Mouse (Mus musculus) spleen, adult 2 months (tissue): ENCODE data around the gene Ppp1cb. TPM values are rescaled to one million over a fixed set of nuclear protein-coding genes. Genes with fewer than 3 reads are reported as not detected.
"Not testable (repeated sequence)": the region's sequence is repeated elsewhere in the genome, so short reads cannot be mapped to it uniquely, and the experiment has no call there.

Experiments
- DNase-seq, 2 experiments: peaks; one replicate each; pipeline versions ENCODE4 v3.0.0 to v3.0.0-alpha.2; 2012 to 2021; ENCODE audit warnings: low spot score in 2 of 2, low read depth in 1 of 2
- H3K27ac ChIP-seq: fragments of 200-500 bp; 2 replicates; pipeline ENCODE4 v1.5.1; 2012; ENCODE audit warnings: low read length, inconsistent platforms; ENCODE audit not compliant: insufficient read depth
- H3K27me3 ChIP-seq: fragments of 200-500 bp; 2 replicates; pipeline ENCODE4 v1.6.1; 2012; ENCODE audit warnings: mild to moderate bottlenecking, moderate library complexity, low read length, inconsistent platforms; ENCODE audit not compliant: control insufficient read depth, insufficient read depth
- H3K36me3 ChIP-seq: fragments of 200-500 bp; 2 replicates; pipeline ENCODE4 v1.6.1; 2012; ENCODE audit warnings: mild to moderate bottlenecking, low read length, inconsistent platforms; ENCODE audit not compliant: control insufficient read depth, insufficient read depth
- H3K4me1 ChIP-seq: fragments of 200-500 bp; 2 replicates; pipeline ENCODE4 v1.6.1; 2011; ENCODE audit warnings: inconsistent platforms; ENCODE audit not compliant: control insufficient read depth, insufficient read depth, insufficient read length
- H3K4me3 ChIP-seq: fragments of 200-500 bp; 2 replicates; pipeline ENCODE4 v1.5.1; 2011; ENCODE audit warnings: mild to moderate bottlenecking, inconsistent platforms; ENCODE audit not compliant: insufficient read depth, insufficient read length; ENCODE audit errors: extremely low read depth
- CTCF ChIP-seq: fragments of 200-500 bp; IDR thresholded peaks from 2 replicates; pipeline ENCODE4 v1.5.1; 2011; ENCODE audit warnings: mild to moderate bottlenecking, inconsistent platforms; ENCODE audit not compliant: insufficient read depth, insufficient read length, insufficient replicate concordance; ENCODE audit errors: extremely low read depth
- POLR2A ChIP-seq: fragments of 200-500 bp; IDR thresholded peaks from 2 replicates; pipeline ENCODE4 v1.6.1; 2011; ENCODE audit warnings: low read depth, low read length, inconsistent platforms
- WGBS: fragments of 180-500 bp; shearing (Covaris S2); methylation state at CpG from one replicate; pipeline ENCODE4 v1.1.7; 2018; 5-methylcytosine and 5-hydroxymethylcytosine counted together
- polyA plus RNA-seq: library from polyadenylated mRNA; depleted of rRNA; stranded (reverse); fragments of >200 nt; gene quantifications from 2 replicates; pipeline ENCODE4 v1.2.3, GENCODE M21; 2012

Gene Ppp1cb
- polyA plus RNA-seq, 1 experiment, result 14.8 TPM

DNA sequence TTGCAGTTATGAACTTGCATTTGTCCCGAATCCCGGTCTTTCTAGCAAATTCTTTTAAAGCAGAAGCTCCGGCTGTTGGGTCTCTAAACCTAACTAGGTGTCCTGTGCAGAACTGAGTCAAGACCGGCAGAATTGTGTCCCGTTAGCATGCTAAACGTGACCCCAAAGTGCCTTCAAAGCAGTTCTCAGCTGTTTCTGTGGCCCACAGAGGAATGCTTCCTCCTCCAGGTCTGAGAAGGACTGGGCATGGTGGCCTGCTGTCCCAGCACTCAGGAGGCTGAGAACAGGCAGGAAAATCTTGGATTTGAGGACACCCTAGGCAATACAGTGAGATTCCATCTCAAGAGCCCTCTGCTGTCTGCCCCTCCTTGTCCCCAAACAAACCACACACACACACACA, 43.1 kb upstream of the Ppp1cb start:
- no peak overlapping the region for H3K4me3 ChIP-seq
- no peaks in the 10 kb centered on the region for H3K27me3 ChIP-seq
- H3K4me1 ChIP-seq, result peaks cover 19% of the 10 kb centered on the region; the same call in 1 of the 2 replicates
- WGBS, result 76% methylated on average over 6 of the region's 6 CpGs
- TF ChIP-seq POLR2A (no peak), CTCF (no peak)
- H3K27ac ChIP-seq, result no peak overlapping the region
- no peak for DNase-seq
- H3K36me3 ChIP-seq, result no peaks in the 10 kb centered on the region

DNA sequence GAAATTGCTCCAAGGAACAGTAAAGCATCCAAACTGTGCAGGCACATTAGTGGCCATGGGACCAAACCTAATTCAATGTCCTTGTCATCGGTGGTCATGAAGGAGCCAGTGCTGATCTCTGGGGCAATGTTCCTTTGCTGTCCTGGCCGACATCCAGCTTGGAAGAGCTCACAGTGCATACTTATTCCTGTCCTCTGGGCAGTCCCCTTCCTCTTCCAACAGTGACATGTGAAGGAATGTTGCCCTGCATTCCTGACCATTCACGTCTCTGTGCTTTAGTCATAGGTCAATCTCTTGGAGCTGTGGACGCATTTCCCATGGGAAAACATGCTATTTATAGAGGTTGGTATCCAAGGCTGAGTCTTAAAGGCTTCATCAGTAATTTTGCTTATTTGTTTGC, 41.8 kb upstream of the Ppp1cb start:
- Histone ChIP-seq H3K36me3 (no peaks in the 10 kb centered on the region), H3K4me3 (no peak overlapping the region), H3K27ac (no peak overlapping the region), H3K4me1 (peaks cover 15% of the 10 kb centered on the region), H3K27me3 (no peaks in the 10 kb centered on the region)
- TF ChIP-seq CTCF (no peak), POLR2A (no peak)
- WGBS, result 86% methylated on average over 4 of the region's 4 CpGs
- DNase-seq, result no peak

DNA sequence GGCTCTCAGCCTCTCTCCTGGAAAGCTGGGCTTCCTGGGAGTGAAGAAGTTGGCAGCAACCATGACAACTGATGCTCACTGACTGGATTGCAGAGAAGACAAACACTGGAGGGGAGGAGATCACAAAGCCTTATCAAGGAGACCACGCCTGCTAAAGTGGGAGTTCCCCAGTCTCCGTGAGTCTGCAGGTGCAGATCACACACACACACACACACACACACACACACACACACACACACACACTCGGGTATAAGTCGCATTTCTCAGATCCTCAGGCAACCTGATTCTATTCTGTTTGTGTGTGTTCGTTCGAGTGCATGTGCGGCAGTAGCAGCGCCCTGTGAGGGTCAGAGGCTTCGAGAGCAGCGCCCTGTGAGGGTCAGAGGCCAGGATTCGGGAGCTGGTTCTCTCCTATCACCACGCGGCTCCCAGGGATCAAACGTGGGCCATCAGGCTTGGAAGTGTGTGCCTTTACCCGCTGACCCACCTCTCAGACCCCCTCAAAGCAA, 36.5 kb upstream of the Ppp1cb start:
- TF ChIP-seq CTCF, result no peak
- TF ChIP-seq POLR2A, result no peak
- H3K4me3 ChIP-seq, result no peak overlapping the region
- 59% methylated on average over 15 of the region's 15 CpGs for WGBS
- H3K4me1 ChIP-seq, result peaks cover 9% of the 10 kb centered on the region
- no peak overlapping the region for H3K27ac ChIP-seq
- no peaks in the 10 kb centered on the region for H3K36me3 ChIP-seq
- H3K27me3 ChIP-seq, result no peaks in the 10 kb centered on the region
- no peak for DNase-seq

- H3K27me3 ChIP-seq, result no peaks in the 10 kb centered on the region
- WGBS, result 83% methylated on average over 11 of the region's 11 CpGs
- peaks cover 9% of the 10 kb centered on the region for H3K4me1 ChIP-seq
- no peak overlapping the region for H3K27ac ChIP-seq
- DNase-seq, result no peak
- H3K36me3 ChIP-seq, result no peaks in the 10 kb centered on the region
- no peak overlapping the region for H3K4me3 ChIP-seq
- TF ChIP-seq CTCF (no peak), POLR2A (no peak)
Measured at GRCm38 (mm10) chr5:32423339-32424046, 35.1 kb upstream of the Ppp1cb start.

GRCm38 (mm10) chr5:32424464-32424863, 34.2 kb upstream of the Ppp1cb start:
- TF ChIP-seq CTCF, result no peak
- TF ChIP-seq POLR2A, result no peak
- no peaks in the 10 kb centered on the region for H3K36me3 ChIP-seq
- peaks cover 9% of the 10 kb centered on the region for H3K4me1 ChIP-seq
- 94% methylated on average over 8 of the region's 8 CpGs for WGBS
- DNase-seq, result no peak
- no peaks in the 10 kb centered on the region for H3K27me3 ChIP-seq
- no peak overlapping the region for H3K4me3 ChIP-seq
- no peak overlapping the region for H3K27ac ChIP-seq

DNA sequence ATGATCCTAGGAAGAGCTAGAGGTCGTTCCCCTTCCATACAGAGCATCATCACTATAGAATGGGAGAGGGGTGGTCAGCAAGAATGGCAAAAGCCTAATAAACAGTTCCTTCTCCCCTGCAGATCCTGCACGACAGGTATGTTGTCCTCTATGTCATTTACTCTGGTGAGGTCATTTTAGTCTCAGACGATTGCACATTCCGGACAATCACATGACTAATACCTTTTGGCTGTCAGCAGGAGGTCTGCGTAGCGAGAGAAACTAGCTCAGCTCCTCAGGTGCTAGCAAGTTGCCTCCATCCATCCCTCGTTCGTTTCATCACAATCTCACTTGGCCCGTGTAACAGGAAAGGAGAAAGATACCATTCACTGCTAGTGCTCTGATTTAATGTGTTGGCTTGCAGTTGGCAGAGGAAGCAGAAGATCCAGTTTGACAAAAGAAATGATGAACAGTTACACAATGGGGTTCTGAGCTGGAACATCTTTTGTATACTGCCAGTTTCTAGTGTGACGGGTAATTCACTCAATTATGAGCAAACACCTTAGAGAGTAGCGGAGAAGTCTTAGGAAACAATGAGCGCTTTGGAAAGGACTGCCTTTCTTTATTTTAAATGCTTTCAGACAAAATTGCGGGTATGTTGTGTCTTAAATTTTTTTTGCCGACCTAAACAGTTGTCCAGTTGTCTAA, 33.0 kb upstream of the Ppp1cb start:
- WGBS, result 87% methylated on average over 14 of the region's 14 CpGs
- TF ChIP-seq CTCF (no peak), POLR2A (no peak)

GRCm38 (mm10) chr5:32430399-32430798, 28.2 kb upstream of the Ppp1cb start:
- TF ChIP-seq POLR2A, result no peak
- TF ChIP-seq CTCF, result no peak
- Histone ChIP-seq H3K27me3 (no peaks in the 10 kb centered on the region), H3K36me3 (no peaks in the 10 kb centered on the region), H3K27ac (no peak overlapping the region), H3K4me1 (no peaks in the 10 kb centered on the region), H3K4me3 (no peak overlapping the region)
- no peak for DNase-seq
- 30% methylated on average over 1 of the region's 1 CpGs for WGBS

More for the DNA sequence above, 33.0 kb upstream of the Ppp1cb start:
- Histone ChIP-seq H3K4me3 (no peak overlapping the region), H3K4me1 (peaks cover 9% of the 10 kb centered on the region), H3K36me3 (no peaks in the 10 kb centered on the region), H3K27ac (no peak overlapping the region), H3K27me3 (no peaks in the 10 kb centered on the region)
- no peak for DNase-seq

DNA sequence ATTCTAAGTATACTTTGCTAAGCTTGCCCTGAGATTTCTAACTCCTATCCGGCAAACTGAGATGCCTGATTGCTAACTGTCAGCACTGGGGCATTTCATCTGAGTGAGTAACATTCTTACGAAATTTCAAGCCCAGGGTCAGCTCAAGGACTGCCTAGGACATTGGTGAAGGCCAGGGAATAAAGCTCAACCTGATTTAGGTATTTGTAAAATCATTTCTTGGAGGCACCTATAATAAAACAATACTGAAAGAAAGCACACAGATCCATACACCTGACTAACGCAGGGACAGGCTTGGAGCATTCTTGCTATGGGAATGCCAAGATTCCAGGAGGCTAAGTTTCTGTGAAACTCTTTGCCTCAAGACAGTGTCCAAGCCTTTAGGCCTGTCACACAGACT, 24.3 kb upstream of the Ppp1cb start:
- H3K27ac ChIP-seq, H3K36me3 ChIP-seq, H3K4me1 ChIP-seq, H3K4me3 ChIP-seq, H3K27me3 ChIP-seq, DNase-seq: not testable (repeated sequence)
- 89% methylated on average over 3 of the region's 3 CpGs for WGBS
